Mouse (Mus musculus): ENCODE measurements around the gene Olfr709-ps1.
"Not testable (repeated sequence)": the region's sequence is repeated elsewhere in the genome, so short reads cannot be mapped to it uniquely, and the experiment has no call there.

Olfr709-ps1 gene

DNA sequence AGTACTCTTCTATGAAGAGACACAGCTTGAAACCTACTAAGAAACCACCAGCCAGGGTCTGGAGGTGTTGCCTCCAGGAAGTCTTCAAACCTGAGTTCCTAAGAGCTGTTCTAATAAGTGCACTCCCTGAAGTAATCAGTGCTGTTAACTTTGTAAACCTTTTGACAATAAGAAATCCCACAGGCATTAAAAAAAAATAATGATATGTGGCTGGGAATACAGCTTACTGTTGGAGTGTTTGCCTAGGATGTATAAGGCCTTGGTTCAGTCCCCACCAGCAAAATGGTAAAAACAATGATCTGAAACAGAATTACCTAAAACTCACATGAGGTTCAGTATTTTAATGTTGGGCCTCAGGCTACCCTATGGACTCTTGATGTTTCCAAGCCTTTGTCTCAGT, at the start of gene Olfr709-ps1:
Gene Olfr709-ps1 (minus strand): TSS at position 101 of the 400 bp plus-strand sequence.
- DNase-seq (ENCODE audit: low spot score in 2 of 2) = no peak

GRCm38 (mm10) chr7:106975353-106975752, 43.3 kb upstream of the Olfr709-ps1 start, which contains the start of gene Olfr711:
TSS of gene Olfr711 (minus strand) at chr7:106975453.
- no peak for DNase-seq (ENCODE audit: low spot score in 2 of 2)

GRCm38 (mm10) chr7:106967503-106967902, 35.5 kb upstream of the Olfr709-ps1 start:
- DNase-seq (ENCODE audit: low spot score in 2 of 2) = not testable (repeated sequence)

DNA sequence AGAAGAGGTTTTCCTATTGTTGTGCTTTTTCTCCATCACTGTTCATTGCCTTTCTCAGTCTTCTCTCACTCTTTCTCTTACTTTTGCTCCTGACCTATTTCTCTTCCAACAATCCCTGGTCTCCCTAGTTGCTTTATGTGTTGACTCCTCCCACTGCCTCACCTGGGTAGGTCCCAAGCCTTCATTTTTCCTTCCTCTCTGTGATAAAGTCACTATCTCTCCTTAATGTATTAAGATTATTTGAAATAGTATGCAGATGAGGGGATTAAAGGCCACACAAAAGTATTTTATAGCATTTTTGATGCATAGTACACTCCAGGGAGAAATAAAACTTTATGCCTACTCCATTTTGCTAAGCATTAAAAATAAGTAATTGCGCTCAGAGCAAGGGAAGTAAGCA, 31.8 kb upstream of the Olfr709-ps1 start, which contains the start of gene Olfr6:
Gene Olfr6 (minus strand): TSS at position 101 of the 400 bp plus-strand sequence.
- DNase-seq (ENCODE audit: low spot score in 2 of 2) = no peak

GRCm38 (mm10) chr7:106948212-106948611, 16.2 kb upstream of the Olfr709-ps1 start, which contains the start of gene Olfr710:
TSS of gene Olfr710 (minus strand) at chr7:106948312.
- DNase-seq (ENCODE audit: low spot score in 2 of 2) = no peak

- not testable (repeated sequence) for DNase-seq (ENCODE audit: low spot score in 2 of 2)
These were observed 11.1 kb downstream of the Olfr709-ps1 start for GRCm38 (mm10) chr7:106920961-106921360.

- DNase-seq (ENCODE audit: low spot score in 2 of 2) = no peak
These were observed 24.3 kb downstream of the Olfr709-ps1 start, which contains the start of gene Olfr1532-ps1 for GRCm38 (mm10) chr7:106907676-106908075. TSS of gene Olfr1532-ps1 (plus strand) at chr7:106908001.

DNA sequence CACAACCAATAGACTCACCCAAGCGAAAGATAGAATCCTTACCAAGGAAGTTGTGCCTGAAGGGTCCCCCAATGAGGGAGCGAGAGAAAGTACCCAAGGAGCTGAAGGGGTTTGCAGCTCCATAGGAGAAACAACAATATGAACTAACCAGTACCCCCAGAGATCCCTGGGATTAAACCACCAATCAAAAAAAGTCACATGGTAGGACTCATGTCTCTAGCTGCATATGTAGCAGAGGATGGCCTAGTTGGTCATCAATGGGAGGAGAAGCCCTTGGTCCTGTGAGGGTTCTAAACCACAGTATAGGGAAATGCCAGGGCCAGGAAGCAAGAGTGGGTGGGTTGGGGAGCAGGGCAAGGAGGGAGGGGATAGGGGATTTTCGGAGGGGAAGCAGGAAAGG, 30.9 kb downstream of the Olfr709-ps1 start, which contains the start of gene Olfr707:
Gene Olfr707 (minus strand): TSS at position 101 of the 400 bp plus-strand sequence.
- not testable (repeated sequence) for DNase-seq (ENCODE audit: low spot score in 2 of 2)

DNA sequence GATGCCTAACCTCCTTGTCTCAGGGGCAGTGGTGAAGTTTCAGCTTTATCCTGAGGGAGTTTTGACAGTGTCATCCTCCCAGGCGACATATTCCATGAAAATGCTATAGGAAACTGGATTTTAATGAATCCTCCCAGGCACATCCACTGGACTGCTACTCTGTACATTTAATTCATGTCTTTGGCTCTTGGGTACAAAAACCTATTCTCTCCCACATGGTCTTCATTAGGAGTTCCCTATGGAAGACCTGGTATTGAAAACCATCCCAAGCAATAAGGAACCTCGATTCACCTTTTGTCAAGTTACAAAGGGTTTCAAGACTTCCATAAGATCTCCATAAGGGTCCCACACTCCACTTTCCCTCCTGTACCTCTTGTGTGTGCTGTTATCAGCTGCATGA, 44.0 kb downstream of the Olfr709-ps1 start, which contains the start of gene Olfr706:
Gene Olfr706 (minus strand): TSS at position 101 of the 400 bp plus-strand sequence.
- DNase-seq (ENCODE audit: low spot score in 2 of 2) = no peak

- no peak for DNase-seq (ENCODE audit: low spot score in 2 of 2)
These were observed 55.2 kb downstream of the Olfr709-ps1 start, which contains the start of gene Olfr705 for GRCm38 (mm10) chr7:106876791-106877190. TSS of gene Olfr705 (minus strand) at chr7:106876891.
